Comparison of ENCODE assay signal across 15 mouse cellular contexts in the genomic region with DNA sequence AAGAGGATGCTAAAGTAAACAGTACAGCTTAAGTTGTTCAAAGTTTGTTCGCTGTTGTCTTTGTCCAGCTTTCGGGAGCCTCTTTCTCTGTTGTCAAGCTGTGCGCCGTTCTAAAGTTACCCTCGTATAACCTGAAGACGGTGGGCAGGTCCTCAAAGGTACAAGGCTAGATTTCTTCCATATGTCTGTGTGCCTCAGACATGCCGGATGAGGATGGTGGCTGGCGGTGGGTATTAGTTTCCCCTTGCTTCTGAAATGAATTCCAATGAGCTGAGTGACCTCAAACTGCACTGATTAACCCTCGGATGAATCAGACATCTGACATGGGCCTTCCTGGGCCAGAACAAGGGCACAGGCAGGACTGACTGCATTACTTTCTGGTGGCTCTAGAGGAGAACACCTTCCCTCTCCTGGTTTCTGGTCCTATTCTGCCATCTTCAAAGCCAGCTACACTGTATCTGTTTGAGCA.
DNase-seq lines count a peak whose midpoint lies in the region; ATAC-seq lines count a peak whose summit lies in the region.
"Had no signal": no experiment of that assay in that cellular context is flagged by ENCODE, and none has a peak within 500 bp of the region (broad histone marks: within the 10 kb centered on the region; RNA-seq: fewer than 3 reads in every experiment).

No protein-coding gene starts in this region.

- no peaks in the 10 kb centered on the region for H3K9me3 ChIP-seq in kidney, embryonic 15.5 days (replicated peaks)
- no peaks in the 10 kb centered on the region for H3K9me3 ChIP-seq in embryonic facial prominence, embryonic 14.5 days (ENCODE audit: control insufficient read depth, low read length)
- no peaks in the 10 kb centered on the region for H3K9me3 ChIP-seq in limb, embryonic 11.5 days (ENCODE audit: control insufficient read depth, low read length)
- H3K9me3 ChIP-seq: neural tube, embryonic 12.5 days had no signal

- intact Hi-C loops in heart, postnatal 25 days (cut with DNase I), result loop anchor here (5.0 kb wide), 2 partner anchors 33 to 83 kb away; no protein-coding TSS in a partner anchor

- no peak overlapping the region for H3K4me3 ChIP-seq in kidney, embryonic 15.5 days (replicated peaks)
- peak overlapping the region; percentile 4; the same call in 1 of the 2 replicates for H3K4me3 ChIP-seq in embryonic facial prominence, embryonic 14.5 days (ENCODE audit: low read depth, low read length)
- H3K4me3 ChIP-seq in limb, embryonic 11.5 days (ENCODE audit: low read depth, low read length), result no peak overlapping the region
- H3K4me3 ChIP-seq: heart, adult 2 months; neural tube, embryonic 12.5 days had no signal

- H3K9ac ChIP-seq in kidney, embryonic 15.5 days, result no peak overlapping the region
- H3K9ac ChIP-seq in embryonic facial prominence, embryonic 14.5 days (ENCODE audit: low read depth, low read length), result no peak overlapping the region
- H3K9ac ChIP-seq in limb, embryonic 11.5 days (ENCODE audit: low read length), result no peak overlapping the region
- H3K9ac ChIP-seq: liver, embryonic 14.5 days; neural tube, embryonic 12.5 days had no signal

- peak overlapping the region; percentile 19 for H3K4me2 ChIP-seq in kidney, embryonic 15.5 days
- H3K4me2 ChIP-seq in embryonic facial prominence, embryonic 14.5 days (ENCODE audit: low read depth, low read length), result peak overlapping the region; percentile 50
- H3K4me2 ChIP-seq in limb, embryonic 11.5 days (ENCODE audit: low read depth, severe bottlenecking), result peak overlapping the region; percentile 19; the same call in 1 of the 2 replicates

- no peaks in the 10 kb centered on the region for H3K36me3 ChIP-seq in kidney, embryonic 15.5 days
- H3K36me3 ChIP-seq in embryonic facial prominence, embryonic 14.5 days (ENCODE audit: control insufficient read depth, insufficient read depth, low read length), result no peaks in the 10 kb centered on the region
- no peaks in the 10 kb centered on the region for H3K36me3 ChIP-seq in limb, embryonic 11.5 days (ENCODE audit: control insufficient read depth, insufficient read depth, low read length)
- H3K36me3 ChIP-seq: neural tube, embryonic 12.5 days had no signal

- H3K27ac ChIP-seq in kidney, embryonic 15.5 days, result peak overlapping the region; percentile 28; the same call in 1 of the 2 replicates
- H3K27ac ChIP-seq in embryonic facial prominence, embryonic 14.5 days (replicated peaks; ENCODE audit: low read depth, low read length), result peak overlapping the region; percentile 81
- no peak overlapping the region for H3K27ac ChIP-seq in limb, embryonic 11.5 days (replicated peaks; ENCODE audit: low read depth, low read length)
- H3K27ac ChIP-seq: heart, adult 2 months; liver, embryonic 14.5 days; macrophage; neural tube, embryonic 12.5 days had no signal

- peak; percentile 25 to 45 for DNase-seq in adrenal gland, adult (ENCODE audit: inconsistent age in 2 of 2, low spot score in 1 of 2)
- DNase-seq in adrenal gland, adult 8-10 months, result no peak
- DNase-seq in kidney, adult 18-20 months, result no peak
- DNase-seq in embryonic facial prominence, embryonic 14.5 days (ENCODE audit: low spot score), result no peak
- peak; percentile 43 for DNase-seq in limb, embryonic 11.5 days (ENCODE audit: low spot score)
- DNase-seq in heart, postnatal 25 days (ENCODE audit: low spot score), result no peak
- DNase-seq: heart, adult 2 months; heart, postnatal 4 days; kidney, adult 9 months; thymus, postnatal 25 days had no signal

- ATAC-seq in kidney, embryonic 15.5 days (replicated peaks; ENCODE audit: low FRiP score), result peak; percentile 49
- peak; percentile 39 for ATAC-seq in embryonic facial prominence, embryonic 14.5 days (ENCODE audit: low read depth)
- no peak for ATAC-seq in limb, embryonic 11.5 days (ENCODE audit: insufficient number of reproducible peaks, low FRiP score, low TSS enrichment, low read depth)
- no peak for ATAC-seq in megakaryocyte, adult 5-6 weeks (ENCODE audit: poor library complexity, severe bottlenecking)

- peaks cover 35% of the 10 kb centered on the region for H3K4me1 ChIP-seq in kidney, embryonic 15.5 days
- peaks cover 33% of the 10 kb centered on the region for H3K4me1 ChIP-seq in embryonic facial prominence, embryonic 14.5 days (ENCODE audit: control insufficient read depth, insufficient read depth, low read length)
- peaks cover 13% of the 10 kb centered on the region; the same call in 1 of the 2 replicates for H3K4me1 ChIP-seq in limb, embryonic 11.5 days (ENCODE audit: control insufficient read depth, insufficient read depth, low read length)

- 23% methylated on average over 9 of the region's 9 CpGs for WGBS in kidney, embryonic 15.5 days
- WGBS in embryonic facial prominence, embryonic 14.5 days, result 16% methylated on average over 9 of the region's 9 CpGs
- WGBS in limb, embryonic 11.5 days, result 20% methylated on average over 9 of the region's 9 CpGs

- no peaks in the 10 kb centered on the region for H3K27me3 ChIP-seq in kidney, embryonic 15.5 days
- H3K27me3 ChIP-seq in embryonic facial prominence, embryonic 14.5 days (replicated peaks; ENCODE audit: control insufficient read depth, insufficient read depth, low read length), result no peaks in the 10 kb centered on the region
- H3K27me3 ChIP-seq in limb, embryonic 11.5 days (ENCODE audit: control insufficient read depth, insufficient read depth, low read length), result no peaks in the 10 kb centered on the region
- H3K27me3 ChIP-seq: neural tube, embryonic 12.5 days had no signal

Comparison
In these comparisons a context has a peak if more than half of its experiments do, and no peak if none do; other contexts are left out.
1. DNase-seq: peak in adrenal gland, adult (2 of 2) and limb, embryonic 11.5 days (single experiment); none in adrenal gland, adult 8-10 months (single experiment), kidney, adult 18-20 months (single experiment), embryonic facial prominence, embryonic 14.5 days (single experiment) and heart, postnatal 25 days (single experiment).
2. ATAC-seq: peak in kidney, embryonic 15.5 days (single experiment) and embryonic facial prominence, embryonic 14.5 days (single experiment); none in limb, embryonic 11.5 days (single experiment) and megakaryocyte, adult 5-6 weeks (single experiment).
3. Peak in every context shown above with its lines, with median percentiles within 50 percentile points of each other: H3K4me2 ChIP-seq.